Comparison of ENCODE assay signal across 11 mouse cellular contexts in genomic region chr2:140926922-140927321, GRCm38 (mm10).
DNase-seq lines count a peak whose midpoint lies in the region; ATAC-seq and TF ChIP-seq lines count a peak whose summit lies in the region.
"Had no signal": no experiment of that assay in that cellular context is flagged by ENCODE, and none has a peak within 500 bp of the region (broad histone marks: within the 10 kb centered on the region; RNA-seq: fewer than 3 reads in every experiment).

No protein-coding gene starts in this region.

- intact Hi-C loops in gastrocnemius, postnatal 36 days (cut with DNase I): no loop called here
- intact Hi-C loops in left cerebral cortex, postnatal 10 days (cut with DNase I): no loop called here

- H3K9ac ChIP-seq in limb, embryonic 11.5 days (ENCODE audit: low read length): no peak overlapping the region
- no peak overlapping the region for H3K9ac ChIP-seq in ES-Bruce4 (ENCODE audit: low read depth, poor library complexity, severe bottlenecking)
- H3K9ac ChIP-seq: limb, embryonic 15.5 days had no signal

- no peaks in the 10 kb centered on the region for H3K9me3 ChIP-seq in limb, embryonic 11.5 days (ENCODE audit: control insufficient read depth, low read length)
- H3K9me3 ChIP-seq in limb, embryonic 10.5 days (replicated peaks): no peaks in the 10 kb centered on the region
- no peaks in the 10 kb centered on the region for H3K9me3 ChIP-seq in ES-Bruce4 (replicated peaks; ENCODE audit: control insufficient read depth, insufficient read depth, low read length, poor library complexity, severe bottlenecking)
- H3K9me3 ChIP-seq: limb, embryonic 15.5 days had no signal

- H3K4me2 ChIP-seq in limb, embryonic 11.5 days (ENCODE audit: low read depth, severe bottlenecking): no peak overlapping the region
- H3K4me2 ChIP-seq: limb, embryonic 15.5 days had no signal

- H3K27me3 ChIP-seq in limb, embryonic 11.5 days (ENCODE audit: control insufficient read depth, insufficient read depth, low read length): no peaks in the 10 kb centered on the region
- H3K27me3 ChIP-seq in limb, embryonic 10.5 days (ENCODE audit: low read depth, poor library complexity, severe bottlenecking): no peaks in the 10 kb centered on the region
- H3K27me3 ChIP-seq in ES-Bruce4 (ENCODE audit: control insufficient read depth, insufficient read depth, low read length, poor library complexity, severe bottlenecking): no peaks in the 10 kb centered on the region
- H3K27me3 ChIP-seq: limb, embryonic 15.5 days had no signal

- ATAC-seq in limb, embryonic 11.5 days (ENCODE audit: insufficient number of reproducible peaks, low FRiP score, low TSS enrichment, low read depth): no peak

- TF ChIP-seq CTCF in ES-Bruce4 (IDR thresholded peaks at IDR 0.05; ENCODE audit: low read depth, low read length): peak; percentile 33

- no peak overlapping the region for H3K27ac ChIP-seq in limb, embryonic 11.5 days (replicated peaks; ENCODE audit: low read depth, low read length)
- H3K27ac ChIP-seq in limb, embryonic 10.5 days: no peak overlapping the region
- no peak overlapping the region for H3K27ac ChIP-seq in ES-Bruce4 (ENCODE audit: insufficient read depth, low read length)
- H3K27ac ChIP-seq: limb, embryonic 15.5 days had no signal

- no peak for TF ChIP-seq EP300 in ES-Bruce4 (IDR thresholded peaks at IDR 0.05; ENCODE audit: insufficient read depth, low read depth, low read length)

- DNase-seq in embryo, embryonic 10.5 days (ENCODE audit: low spot score): peak; percentile 43
- DNase-seq in embryo, embryonic 9.5 days (ENCODE audit: extremely low spot score): no peak
- peak; percentile 48 for DNase-seq in limb, embryonic 11.5 days (ENCODE audit: low spot score)
- DNase-seq in limb, embryonic 10.5 days (ENCODE audit: low spot score): no peak
- peak; percentile 32 for DNase-seq in forelimb bud, embryonic 11.5 days (ENCODE audit: low read depth, low spot score)
- no peak for DNase-seq in gastrocnemius, postnatal 36 days
- no peak for DNase-seq in left cerebral cortex, postnatal 10 days (ENCODE audit: extremely low spot score in 1 of 2, low spot score in 2 of 2)
- DNase-seq: B cell, adult 2 months; heart, adult 18-20 months had no signal

- no peak for TF ChIP-seq POLR2A in ES-Bruce4 (IDR thresholded peaks at IDR 0.05; ENCODE audit: insufficient read depth, low read length)

- H3K4me1 ChIP-seq in limb, embryonic 11.5 days (ENCODE audit: control insufficient read depth, insufficient read depth, low read length): no peaks in the 10 kb centered on the region
- no peaks in the 10 kb centered on the region for H3K4me1 ChIP-seq in limb, embryonic 10.5 days
- no peaks in the 10 kb centered on the region for H3K4me1 ChIP-seq in ES-Bruce4 (ENCODE audit: control insufficient read depth, insufficient read depth, low read length)
- H3K4me1 ChIP-seq: limb, embryonic 15.5 days had no signal

- H3K4me3 ChIP-seq in limb, embryonic 11.5 days (ENCODE audit: low read depth, low read length): no peak overlapping the region
- H3K4me3 ChIP-seq in limb, embryonic 10.5 days: no peak overlapping the region
- H3K4me3 ChIP-seq in ES-Bruce4 (ENCODE audit: low read depth, low read length): no peak overlapping the region
- H3K4me3 ChIP-seq: limb, embryonic 15.5 days had no signal

- H3K36me3 ChIP-seq in limb, embryonic 11.5 days (ENCODE audit: control insufficient read depth, insufficient read depth, low read length): no peaks in the 10 kb centered on the region
- H3K36me3 ChIP-seq in limb, embryonic 10.5 days: no peaks in the 10 kb centered on the region
- no peaks in the 10 kb centered on the region for H3K36me3 ChIP-seq in ES-Bruce4 (ENCODE audit: control insufficient read depth, insufficient read depth, low read length, poor library complexity, severe bottlenecking)
- H3K36me3 ChIP-seq: limb, embryonic 15.5 days had no signal

Comparison
In these comparisons a context has a peak if more than half of its experiments do, and no peak if none do; other contexts are left out.
1. DNase-seq: peak in embryo, embryonic 10.5 days (single experiment), limb, embryonic 11.5 days (single experiment) and forelimb bud, embryonic 11.5 days (single experiment); none in embryo, embryonic 9.5 days (single experiment), limb, embryonic 10.5 days (single experiment), gastrocnemius, postnatal 36 days (0 of 2) and left cerebral cortex, postnatal 10 days (0 of 2).